Mouse (Mus musculus) thymus, adult 2 months (tissue): ENCODE measurements at regions not wholly inside any gene's neighbourhood (a gene's known extent, or its start where the extent isn't known, plus 50 kb on each side); places are given as distances from the start of the nearest gene placed in this dataset.

Experiments
- CTCF ChIP-seq: fragments of 200-500 bp; IDR thresholded peaks from 2 replicates; pipeline ENCODE4 v1.5.1; 2012; ENCODE audit warnings: mild to moderate bottlenecking, control low read depth, low read length, moderate library complexity, borderline replicate concordance; ENCODE audit not compliant: control insufficient read depth, poor library complexity, insufficient read depth; ENCODE audit errors: extremely low read depth
- POLR2A ChIP-seq: fragments of 200-500 bp; IDR thresholded peaks from 2 replicates; pipeline ENCODE4 v1.6.1; 2012; ENCODE audit warnings: mild to moderate bottlenecking, low read length, control low read depth, moderate library complexity; ENCODE audit not compliant: control insufficient read depth, poor library complexity, insufficient read depth; ENCODE audit errors: extremely low read depth

GRCm38 (mm10) chr9:52539086-52539485 is 140.5 kb downstream of the AI593442 start:
- TF ChIP-seq CTCF (no peak), POLR2A (no peak)
